Mouse (Mus musculus) testis, adult 2 months (tissue): ENCODE data around the gene Prm1.

Experiments used
- CTCF ChIP-seq: fragments of 200-500 bp; IDR thresholded peaks from 2 replicates; pipeline ENCODE4 v1.5.1; 2012; ENCODE audit warnings: low read depth, mild to moderate bottlenecking, inconsistent platforms, low read length, moderate library complexity; ENCODE audit not compliant: control insufficient read depth, insufficient read depth, insufficient replicate concordance
- POLR2A ChIP-seq: fragments of 200-500 bp; IDR thresholded peaks from 2 replicates; pipeline ENCODE4 v1.6.1; 2012; ENCODE audit warnings: low read depth, mild to moderate bottlenecking, inconsistent platforms, low read length, moderate library complexity; ENCODE audit not compliant: control insufficient read depth

DNA sequence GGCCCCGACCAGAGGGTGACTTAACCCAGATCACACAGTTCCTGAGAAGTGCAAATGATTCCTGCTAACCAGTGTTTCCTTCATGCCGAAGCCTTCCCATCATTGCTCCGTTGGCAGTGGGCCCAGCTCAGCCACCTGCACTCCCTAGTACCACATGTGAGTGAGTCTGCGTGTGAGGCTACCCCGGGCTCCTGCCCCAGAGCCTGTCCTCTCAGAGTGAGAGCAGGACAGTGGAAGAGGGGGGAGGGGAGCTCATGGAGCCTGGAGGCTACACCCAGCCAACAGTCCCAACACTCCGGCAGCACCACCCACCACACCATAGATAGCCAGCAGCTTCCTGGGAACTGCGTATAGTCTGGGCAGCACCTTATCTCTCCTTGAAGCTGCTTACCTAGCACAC, 55.8 kb downstream of the Prm1 start:
- TF ChIP-seq CTCF (no peak), POLR2A (no peak)
